Mouse (Mus musculus) adrenal gland, adult 8-10 months (tissue): ENCODE results near the gene Usp47. TPM values are rescaled to one million over a fixed set of nuclear protein-coding genes. Genes with fewer than 3 reads are reported as not detected.
A peak's percentile ranks its signal among the peaks of the same experiment; 100 is the strongest.

Source experiments
- DNase-seq: peaks from one replicate; pipeline ENCODE4 v3.0.0; 2022
- total RNA-seq, 4 experiments: library from RNA; stranded (reverse); gene quantifications; 2 replicates each; pipeline ENCODE4 v1.2.4; 2022

The Usp47 gene
- total RNA-seq, 4 experiments from 2014 or later: 65.9 to 71.9 (median 67.5) TPM

- DNase-seq: no peak
Observed at GRCm38 (mm10) chr7:112123612-112124011, 100.3 kb downstream of the Usp47 start.

DNA sequence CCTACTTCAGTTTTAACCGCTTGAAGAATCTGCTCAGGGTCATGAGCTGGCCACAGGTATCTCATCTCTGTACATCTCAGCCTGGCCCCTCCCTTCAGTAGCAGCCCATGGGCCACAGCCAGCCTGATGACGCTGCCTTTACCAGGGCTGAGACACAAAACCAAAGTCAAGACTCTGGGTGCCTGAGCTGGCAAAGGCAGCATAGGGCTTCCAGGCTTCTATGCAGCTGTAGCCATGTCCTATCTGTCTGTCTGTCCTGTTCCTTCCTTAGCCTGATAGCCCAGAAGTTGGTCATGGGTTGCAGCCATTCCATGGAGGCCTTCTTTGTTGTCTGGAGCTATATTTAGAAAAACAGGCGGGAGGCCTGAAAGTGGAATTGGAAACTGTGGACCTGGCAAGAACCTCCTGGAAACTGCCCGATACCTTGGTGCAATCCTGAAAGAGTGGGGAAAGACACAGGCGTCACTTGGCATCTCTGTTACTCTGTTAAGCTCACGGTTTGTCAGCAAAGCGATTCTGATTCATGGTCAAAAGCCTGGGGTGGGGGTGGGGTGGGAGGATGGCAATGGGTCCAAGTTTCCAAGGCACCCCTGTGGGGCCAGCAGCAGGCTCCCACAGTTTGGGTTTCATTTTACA lies 102.4 kb downstream of the Usp47 start:
- DNase-seq: no peak

DNA sequence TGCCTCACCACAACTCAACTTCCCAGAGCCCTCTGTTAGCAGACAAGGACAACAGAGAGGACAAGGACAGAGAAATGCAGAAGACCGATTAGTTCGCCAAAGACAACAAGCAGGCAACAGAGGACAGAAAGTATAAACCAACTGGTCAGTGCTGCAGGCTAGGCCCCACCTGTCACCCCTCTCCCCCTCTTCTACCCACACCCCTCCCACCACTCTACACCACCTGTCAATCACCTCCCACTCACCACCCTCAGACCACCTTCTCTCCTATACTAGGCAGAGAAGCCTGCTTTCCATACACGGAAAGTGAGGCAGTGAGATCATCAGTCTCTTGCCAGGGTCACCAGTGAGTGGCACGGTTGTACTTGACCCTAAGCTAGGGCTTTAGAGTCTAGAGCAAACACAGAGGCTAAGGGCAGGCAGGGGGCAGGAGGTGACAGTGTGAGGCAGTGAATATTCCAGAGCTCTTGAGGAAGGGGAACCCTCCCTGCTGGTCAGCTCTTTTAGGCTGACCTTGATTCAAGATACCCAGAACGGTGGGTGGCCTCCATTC lies 103.9 kb downstream of the Usp47 start:
- DNase-seq: peak; percentile 62

DNA sequence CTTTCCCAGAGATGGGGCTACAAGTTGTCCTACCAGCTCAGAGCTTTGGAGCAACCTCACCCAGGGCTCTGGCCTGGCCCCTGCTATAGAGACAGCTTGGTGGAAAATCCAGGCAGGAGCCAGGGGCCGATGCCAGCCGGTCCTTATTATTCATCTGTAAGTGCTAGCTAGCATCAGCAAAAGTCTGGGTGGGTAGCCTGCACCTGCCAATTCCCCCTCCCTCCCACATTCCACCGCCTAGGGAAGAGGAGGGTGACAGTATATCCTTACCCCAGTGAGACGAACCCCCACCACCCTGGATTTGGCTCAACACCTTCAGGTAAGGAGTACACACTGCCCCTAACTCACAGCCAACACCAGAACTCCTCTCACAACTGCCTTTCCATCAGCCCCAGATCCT lies 104.7 kb downstream of the Usp47 start:
- DNase-seq: no peak

- DNase-seq: no peak
Observed at GRCm38 (mm10) chr7:112128810-112129209, 105.5 kb downstream of the Usp47 start.

GRCm38 (mm10) chr7:112129851-112130250 lies 106.5 kb downstream of the Usp47 start:
- DNase-seq: no peak

DNA sequence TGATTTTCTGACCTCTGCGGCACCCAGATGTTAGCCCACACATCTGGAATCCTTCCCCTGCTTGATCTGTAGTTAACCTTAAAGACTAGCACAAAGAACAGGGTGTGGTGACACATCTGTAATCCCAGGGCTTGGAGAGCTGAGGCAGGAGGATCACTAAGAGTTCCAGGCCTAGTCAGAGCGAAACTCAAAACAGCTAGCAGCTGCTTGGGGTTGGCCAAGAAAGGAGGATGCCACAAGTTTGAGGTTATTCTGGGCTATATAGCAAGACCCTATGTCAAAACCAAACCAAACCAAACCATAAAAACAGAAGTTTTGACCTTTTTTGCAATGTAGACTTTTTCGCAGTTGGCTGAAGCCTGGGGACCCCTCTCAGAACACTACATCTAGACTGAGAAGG lies 107.4 kb downstream of the Usp47 start:
- no peak for DNase-seq

DNA sequence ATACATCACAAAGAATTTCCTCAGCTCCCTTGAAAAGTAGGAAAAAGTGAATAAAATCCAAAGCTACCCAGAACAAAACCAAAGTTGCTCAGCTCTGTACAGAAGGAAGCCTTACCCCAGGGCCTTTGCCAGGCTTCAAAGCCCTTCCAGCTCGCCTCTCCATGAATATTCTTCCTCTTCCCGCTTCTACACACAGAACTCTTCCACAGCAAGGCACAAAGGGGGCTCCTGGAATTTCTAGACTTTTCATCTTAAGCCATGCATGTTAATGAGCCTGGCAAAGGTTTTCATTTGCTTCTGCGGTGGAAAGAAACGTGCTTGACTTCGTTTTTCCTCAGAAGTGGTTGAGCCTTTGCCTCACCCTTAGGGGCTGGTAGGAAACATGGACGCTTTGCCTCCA lies 108.7 kb downstream of the Usp47 start:
- no peak for DNase-seq

GRCm38 (mm10) chr7:112133277-112133676 lies 110.0 kb downstream of the Usp47 start:
- no peak for DNase-seq

DNA sequence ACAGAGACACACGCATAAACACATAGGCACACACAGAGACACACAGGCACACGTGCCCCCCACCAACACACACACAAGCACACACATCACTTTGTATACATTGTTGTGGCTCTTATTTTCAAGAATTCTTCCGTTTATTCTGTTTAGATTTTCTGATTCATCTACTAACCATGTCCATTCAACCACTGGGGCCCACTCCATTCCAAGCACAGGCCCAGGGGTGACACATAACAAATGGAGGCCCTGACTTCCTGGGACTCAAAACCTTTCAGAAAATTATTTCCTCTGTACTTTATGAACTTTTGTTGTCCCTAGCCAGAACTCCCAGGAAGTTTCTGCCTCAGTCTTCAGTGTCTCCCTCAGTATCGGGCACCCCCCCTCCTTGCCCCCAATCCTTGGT lies 111.9 kb downstream of the Usp47 start:
- no peak for DNase-seq

- DNase-seq: no peak
Observed at GRCm38 (mm10) chr7:112136537-112136936, 113.2 kb downstream of the Usp47 start.

DNA sequence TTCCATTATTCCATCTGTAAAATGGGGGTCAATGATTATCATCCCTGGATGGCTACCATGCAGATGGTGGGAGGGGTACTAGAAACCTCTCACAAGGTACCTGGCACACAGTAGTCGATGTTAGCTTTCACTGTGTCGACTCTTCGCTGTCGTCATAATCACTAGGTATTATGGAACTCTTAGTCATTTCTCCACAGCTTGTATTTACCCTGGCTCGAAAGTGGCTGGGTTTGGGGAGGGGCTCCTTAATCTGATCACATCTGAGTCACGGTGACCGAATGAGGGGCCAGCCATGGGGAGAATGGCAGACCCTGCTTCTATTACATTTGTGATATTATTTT lies 114.8 kb downstream of the Usp47 start:
- DNase-seq: no peak

DNA sequence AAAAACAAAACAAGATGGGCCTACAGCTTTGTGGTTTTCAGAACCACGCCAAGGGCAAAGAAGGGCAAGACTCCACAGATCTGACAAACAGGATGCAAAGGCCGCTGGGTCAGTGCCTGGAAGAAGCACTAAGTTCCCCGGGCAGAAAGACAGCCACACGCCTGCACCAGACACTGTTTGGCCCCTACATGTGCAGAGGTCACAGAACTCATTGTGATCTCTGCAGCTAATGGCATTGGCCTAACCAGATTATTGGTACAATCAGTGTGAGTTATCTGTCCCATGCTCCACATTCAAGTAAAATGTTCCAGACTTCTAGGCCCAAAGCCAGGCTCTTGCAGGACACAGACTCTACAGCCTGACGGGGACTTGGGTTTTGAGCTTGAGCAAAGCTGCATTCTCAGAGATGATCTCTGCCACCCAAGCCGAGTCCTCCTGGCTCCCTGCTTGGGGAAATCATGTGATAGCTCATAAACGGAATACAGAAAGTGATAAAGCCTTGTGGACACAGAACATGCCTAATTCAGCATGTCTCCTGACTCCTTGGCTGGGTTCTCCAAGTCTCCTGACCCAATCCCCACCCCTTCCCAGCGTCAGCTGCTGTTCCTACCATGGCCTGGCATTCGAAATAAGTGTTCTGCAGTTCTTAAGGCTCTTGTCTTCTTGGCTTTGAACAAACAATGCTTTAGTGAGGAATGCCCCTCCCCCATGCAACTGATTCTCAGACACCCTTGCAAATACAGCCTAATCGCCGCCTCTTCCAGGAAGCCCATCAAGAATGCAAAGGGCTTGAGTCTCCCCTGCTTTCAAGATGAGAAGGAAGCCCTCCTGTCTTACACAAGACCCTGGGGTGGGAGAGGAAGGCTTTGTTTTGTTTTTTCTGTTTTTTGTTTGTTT lies 115.5 kb downstream of the Usp47 start:
- DNase-seq: no peak

- DNase-seq: no peak
Observed at GRCm38 (mm10) chr7:112140725-112141124, 117.4 kb downstream of the Usp47 start.

DNA sequence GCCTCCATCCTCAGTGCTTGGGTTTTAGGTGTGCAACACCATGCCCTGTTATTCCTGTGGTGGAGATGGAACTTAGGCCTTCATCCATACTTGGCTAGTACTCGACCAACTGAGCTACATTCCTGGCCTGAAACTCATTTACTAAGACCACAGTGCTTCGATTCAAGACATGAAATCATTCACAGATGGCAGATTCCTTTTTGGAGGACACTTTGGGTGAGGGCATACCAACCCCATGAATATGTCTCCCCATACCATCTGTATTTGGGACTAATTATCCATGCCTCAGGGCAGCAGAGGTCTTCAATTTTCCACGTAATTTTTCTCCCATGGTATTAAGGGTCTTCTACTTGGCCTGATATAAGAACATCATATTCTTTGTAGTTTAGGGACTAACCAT lies 119.3 kb downstream of the Usp47 start:
- no peak for DNase-seq

GRCm38 (mm10) chr7:112143090-112143500 lies 119.8 kb downstream of the Usp47 start:
- peak; percentile 72 for DNase-seq

DNA sequence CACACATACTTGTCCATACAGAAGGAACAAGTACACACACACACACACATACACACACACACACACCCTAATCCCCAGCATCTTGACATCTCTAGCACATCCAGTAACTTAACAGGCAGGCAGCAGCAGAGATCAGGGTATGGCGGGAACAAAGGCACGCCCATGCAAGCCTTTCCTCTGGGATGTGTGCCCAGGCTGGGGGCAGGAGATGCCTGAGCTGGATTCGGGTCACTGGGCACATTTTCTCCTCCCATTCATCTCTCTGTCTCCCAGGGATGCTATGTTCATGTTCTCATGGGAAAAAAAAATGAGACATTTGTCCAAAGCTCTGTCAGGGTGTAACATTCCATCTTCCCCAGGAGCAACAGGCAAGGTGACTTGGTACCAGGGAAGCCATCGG lies 120.7 kb downstream of the Usp47 start:
- no peak for DNase-seq

DNA sequence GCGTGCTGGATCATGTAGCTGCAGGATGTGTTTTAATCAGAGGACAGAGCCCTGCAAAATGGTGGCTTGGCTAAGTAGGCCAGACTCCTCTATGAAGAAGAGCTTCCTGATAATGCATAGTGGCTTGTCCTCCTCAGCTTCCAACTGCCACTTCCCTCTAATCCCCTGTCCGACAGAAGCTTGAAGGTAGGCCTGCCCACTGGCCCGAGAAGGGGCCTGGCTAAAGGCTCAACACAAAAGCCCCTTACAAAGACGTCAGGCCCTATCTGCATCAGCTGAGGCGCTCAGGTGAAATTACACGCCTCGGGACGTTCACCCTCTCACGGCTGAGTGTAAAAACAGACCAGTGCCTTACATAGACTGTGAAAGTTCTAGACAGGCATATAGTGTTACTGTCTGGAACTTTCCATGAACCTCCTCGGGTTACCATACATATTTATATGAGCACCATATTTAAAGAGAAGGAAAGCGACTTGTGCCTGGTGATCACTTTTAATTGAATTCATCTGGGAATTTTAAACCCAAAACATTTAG lies 121.4 kb downstream of the Usp47 start:
- DNase-seq: no peak

DNA sequence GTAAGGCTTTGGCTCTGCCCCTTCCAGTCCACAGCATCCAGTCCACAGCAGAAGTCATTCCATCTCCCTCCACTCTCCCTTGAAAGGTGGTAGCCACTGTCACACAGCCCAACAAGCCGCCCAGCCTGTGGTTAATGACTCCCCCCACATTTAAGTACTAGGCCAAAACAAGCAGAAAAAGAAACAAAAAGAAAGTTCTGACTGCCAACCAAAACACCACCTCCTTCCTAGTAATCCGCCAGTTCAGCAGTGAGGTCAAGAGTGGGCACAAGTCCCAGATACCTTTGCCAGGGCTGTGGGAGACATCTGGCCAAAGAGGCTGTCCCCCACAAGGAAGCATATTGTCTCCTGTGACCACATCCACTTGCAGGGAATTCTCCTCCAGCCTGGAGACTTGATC lies 124.7 kb downstream of the Usp47 start:
- DNase-seq: no peak

DNA sequence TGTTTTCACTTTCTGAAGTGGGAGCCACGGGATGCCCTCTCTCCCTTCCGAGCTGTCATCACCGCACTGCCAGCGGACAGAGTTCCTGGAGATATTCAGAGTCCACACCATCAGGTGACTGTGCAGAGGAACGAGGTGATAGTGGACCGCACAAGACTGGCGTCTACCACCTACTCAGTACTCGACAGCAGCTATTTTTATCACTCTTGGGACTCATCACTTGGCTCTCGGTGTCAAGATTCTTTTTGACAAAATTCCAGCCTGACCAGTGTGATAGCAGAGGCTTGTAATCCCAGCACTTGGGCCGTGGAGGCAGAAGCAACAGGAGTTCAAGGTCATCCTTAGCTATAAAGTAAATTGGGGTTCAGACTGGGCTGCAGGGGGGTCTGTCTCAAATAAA lies 125.8 kb downstream of the Usp47 start:
- DNase-seq: no peak

DNA sequence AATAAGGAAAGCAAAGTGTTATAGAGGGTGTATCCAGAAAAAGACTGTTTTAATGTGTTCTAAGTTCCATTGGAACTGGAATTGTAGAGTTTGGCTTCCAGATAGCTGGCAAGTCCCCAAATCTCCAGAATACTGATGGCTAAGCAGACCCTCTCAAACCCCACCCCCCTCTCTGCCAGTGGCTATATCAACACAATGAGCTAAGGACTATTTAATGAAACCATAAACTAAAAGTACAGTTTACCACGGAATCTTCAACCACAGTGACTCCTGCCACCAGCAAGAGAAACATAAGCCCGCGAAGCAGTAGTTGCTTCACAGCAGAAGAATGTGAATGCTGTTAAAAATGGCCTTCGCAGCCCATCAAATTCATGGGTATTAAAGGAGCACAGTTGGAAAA lies 131.1 kb downstream of the Usp47 start:
- DNase-seq: no peak

DNA sequence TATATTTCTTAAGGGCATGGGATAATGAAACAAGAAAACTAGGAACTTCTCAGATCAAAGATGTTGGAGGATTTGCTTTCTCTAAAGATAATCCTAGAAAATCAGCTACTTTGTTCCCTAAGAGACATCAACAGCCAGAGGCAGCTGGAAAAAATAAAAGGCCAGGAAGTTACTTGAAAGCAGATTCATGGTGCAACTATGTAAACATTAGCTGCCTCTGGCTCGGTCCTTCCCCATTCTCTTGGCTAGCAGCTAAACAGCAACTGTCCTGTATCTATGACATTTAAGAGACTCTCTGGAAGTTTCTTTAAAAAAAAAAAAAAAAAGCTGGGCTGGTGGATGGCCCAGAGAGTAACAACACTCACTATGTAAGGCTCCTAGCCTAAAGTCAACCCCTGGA lies 131.9 kb downstream of the Usp47 start:
- no peak for DNase-seq

GRCm38 (mm10) chr7:112157584-112158315 lies 134.4 kb downstream of the Usp47 start:
- no peak for DNase-seq
